Mouse (Mus musculus): ENCODE results near the gene Vegfa. TPM values are rescaled to one million over a fixed set of nuclear protein-coding genes. Genes with fewer than 3 reads are reported as not detected.

Vegfa gene
- total and polyA plus RNA-seq, 3 experiments, result 15.3 to 50.0 (median 17.2) TPM

- H3K9me3 ChIP-seq (replicated peaks; ENCODE audit: low read length), result no peaks in the 10 kb centered on the region
- no peak overlapping the region for H3K4me3 ChIP-seq (replicated peaks in 1 of 3; ENCODE audit: low read depth in 2 of 3, low read length in 2 of 3, poor library complexity in 1 of 3)
- H3K27ac ChIP-seq (ENCODE audit: insufficient read depth, low read depth), result no peak overlapping the region
- H3K27me3 ChIP-seq (replicated peaks), result no peaks in the 10 kb centered on the region
- peaks cover 38 to 55% of the 10 kb centered on the region in 2 experiments for H3K36me3 ChIP-seq (replicated peaks in 1 of 2; ENCODE audit: control insufficient read depth in 1 of 2, insufficient read depth in 1 of 2, low read length in 1 of 2)
- no peak overlapping the region for H3K9ac ChIP-seq (ENCODE audit: insufficient read depth, low read depth)
- no peaks in the 10 kb centered on the region for H3K4me1 ChIP-seq (ENCODE audit: control insufficient read depth in 1 of 2, insufficient read depth in 2 of 2)
- dilution Hi-C loops (cut with MboI; ENCODE audit: extremely low pct_ligation_motif_present, extremely low pct_unique_long_range_greater_than_20kb, low sequenced_read_pairs), result no loop called here
- H3K79me2 ChIP-seq (replicated peaks; ENCODE audit: control insufficient read depth, extremely low read depth, insufficient read depth, poor library complexity, severe bottlenecking), result no peaks in the 10 kb centered on the region
- no peak for TF ChIP-seq POLR2AphosphoS2 (IDR thresholded peaks at IDR 0.05; ENCODE audit: low read depth, low read length)
- TF ChIP-seq RCOR1 (conservative IDR thresholded peaks at IDR 0.05; ENCODE audit: low read depth, low read length), result no peak
- TF ChIP-seq E2F4 (IDR thresholded peaks at IDR 0.05; ENCODE audit: insufficient replicate concordance, low read depth, low read length), result no peak
- TF ChIP-seq CTCF (conservative IDR thresholded peaks at IDR 0.05 in 1 of 2, IDR thresholded peaks at IDR 0.05 in 1 of 2; ENCODE audit: low read depth in 2 of 2, low read length in 2 of 2), result no peak
- TF ChIP-seq CHD2 (IDR thresholded peaks at IDR 0.05; ENCODE audit: low read length), result no peak
- no peak for TF ChIP-seq ZKSCAN1 (IDR thresholded peaks at IDR 0.05; ENCODE audit: borderline replicate concordance, low read depth, low read length)
- no peak for TF ChIP-seq IRF4 (IDR thresholded peaks at IDR 0.05; ENCODE audit: low read depth, low read length)
- no peak for TF ChIP-seq ZNF384 (IDR thresholded peaks at IDR 0.05; ENCODE audit: low read depth, low read length)
- TF ChIP-seq GABPA (IDR thresholded peaks at IDR 0.05; ENCODE audit: insufficient replicate concordance, low read depth, low read length), result no peak
- TF ChIP-seq NRF1 (IDR thresholded peaks at IDR 0.05; ENCODE audit: low read depth, low read length), result no peak
- no peak for TF ChIP-seq PAX5 (IDR thresholded peaks at IDR 0.05; ENCODE audit: low read length)
- TF ChIP-seq CHD1 (IDR thresholded peaks at IDR 0.05; ENCODE audit: low read depth, low read length), result no peak
- no peak for TF ChIP-seq POLR2A (IDR thresholded peaks at IDR 0.05; ENCODE audit: low read depth, low read length)
- in situ Hi-C loops (cut with MboI; ENCODE audit: low pct_ligation_motif_present, low pct_unique_long_range_greater_than_20kb, low sequenced_read_pairs), result no loop called here
- no peak overlapping the region for H3K4me2 ChIP-seq (ENCODE audit: insufficient read depth, low read depth, poor library complexity, severe bottlenecking)
- DNase-seq (ENCODE audit: extremely low read depth), result no peak
Observed at GRCm38 (mm10) chr17:46016617-46017016, 15.6 kb downstream of the Vegfa start.

- DNase-seq (ENCODE audit: extremely low read depth), result no peak
- H3K27ac ChIP-seq (ENCODE audit: insufficient read depth, low read depth), result no peak overlapping the region
- H3K4me3 ChIP-seq (replicated peaks in 1 of 3; ENCODE audit: low read depth in 2 of 3, low read length in 2 of 3, poor library complexity in 1 of 3), result no peak overlapping the region
- no peak overlapping the region for H3K4me2 ChIP-seq (ENCODE audit: insufficient read depth, low read depth, poor library complexity, severe bottlenecking)
- H3K9ac ChIP-seq (ENCODE audit: insufficient read depth, low read depth), result no peak overlapping the region
- TF ChIP-seq JUND (conservative IDR thresholded peaks at IDR 0.05; ENCODE audit: low read depth, low read length) (no peak), RAD21 (IDR thresholded peaks at IDR 0.05; ENCODE audit: low read depth, low read length) (no peak), IRF4 (IDR thresholded peaks at IDR 0.05; ENCODE audit: low read depth, low read length) (no peak), ZMIZ1 (IDR thresholded peaks at IDR 0.05; ENCODE audit: low read depth, low read length) (no peak), NRF1 (IDR thresholded peaks at IDR 0.05; ENCODE audit: low read depth, low read length) (no peak), BHLHE40 (IDR thresholded peaks at IDR 0.05; ENCODE audit: low read depth, low read length) (no peak), GABPA (IDR thresholded peaks at IDR 0.05; ENCODE audit: insufficient replicate concordance, low read depth, low read length) (no peak)
- H3K9me3 ChIP-seq (replicated peaks; ENCODE audit: low read length), result no peaks in the 10 kb centered on the region
- dilution Hi-C loops (cut with MboI; ENCODE audit: extremely low pct_ligation_motif_present, extremely low pct_unique_long_range_greater_than_20kb, low sequenced_read_pairs), result no loop called here
- H3K79me2 ChIP-seq (replicated peaks; ENCODE audit: control insufficient read depth, extremely low read depth, insufficient read depth, poor library complexity, severe bottlenecking), result no peaks in the 10 kb centered on the region
- in situ Hi-C loops (cut with MboI; ENCODE audit: low pct_ligation_motif_present, low pct_unique_long_range_greater_than_20kb, low sequenced_read_pairs), result no loop called here
- no peaks in the 10 kb centered on the region for H3K27me3 ChIP-seq (replicated peaks)
- H3K36me3 ChIP-seq (replicated peaks in 1 of 2; ENCODE audit: control insufficient read depth in 1 of 2, insufficient read depth in 1 of 2, low read length in 1 of 2), result peaks cover 31 to 48% of the 10 kb centered on the region in 2 experiments
- H3K4me1 ChIP-seq (ENCODE audit: control insufficient read depth in 1 of 2, insufficient read depth in 2 of 2), result no peaks in the 10 kb centered on the region
Observed at GRCm38 (mm10) chr17:46015967-46016366, 16.2 kb downstream of the Vegfa start.
